Mouse (Mus musculus) 3T3-L1 (cell line): ENCODE measurements around the gene Rnf114.

Experiments used
- DNase-seq: peaks from one replicate; pipeline ENCODE4 v3.0.0-alpha.2; 2015; ENCODE audit warnings: low read depth, low spot score

Rnf114 gene

DNA sequence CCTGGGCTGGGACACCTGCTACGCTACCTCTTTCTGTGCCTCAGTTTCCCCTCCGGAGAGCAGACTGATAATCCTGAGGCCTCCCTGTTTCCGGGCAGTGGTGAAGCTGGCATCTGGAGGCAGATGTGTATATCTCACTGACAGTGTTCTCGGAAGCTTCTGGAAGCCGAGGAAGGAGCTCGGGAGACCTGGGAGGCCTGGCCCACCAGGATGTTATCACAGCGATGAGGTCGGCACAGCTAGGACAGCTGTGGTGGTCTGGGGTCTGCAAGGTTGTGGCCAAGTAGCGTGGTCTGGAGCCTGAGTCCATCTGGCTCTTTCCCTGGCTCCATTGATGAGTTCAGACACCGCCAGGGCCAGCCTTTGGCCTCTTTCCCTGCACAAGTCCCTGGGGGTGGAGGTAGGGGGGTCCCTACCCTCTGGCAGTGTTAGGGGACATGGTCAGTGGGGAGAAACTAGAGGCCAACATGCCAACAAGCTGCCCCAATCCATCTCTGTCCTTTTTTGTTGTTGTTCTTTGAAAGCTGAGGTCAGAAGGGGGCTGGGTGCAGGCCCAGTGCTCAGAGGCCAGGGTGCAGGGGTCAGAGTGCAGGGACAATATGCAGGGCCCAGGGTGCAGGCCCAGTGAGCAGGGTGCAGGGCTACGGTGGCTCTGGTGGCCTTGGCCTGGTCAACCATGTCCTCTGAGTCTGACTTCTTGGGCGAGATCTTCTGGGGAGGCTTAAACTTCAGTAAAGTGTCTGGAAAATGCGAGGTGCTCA lies 72.3 kb downstream of the Rnf114 start:
- no peak for DNase-seq

- DNase-seq: no peak
Observed at GRCm38 (mm10) chr2:167565312-167565656, 72.8 kb downstream of the Rnf114 start.

GRCm38 (mm10) chr2:167565682-167566081 lies 73.2 kb downstream of the Rnf114 start:
- peak; percentile 96 for DNase-seq
